Mouse (Mus musculus): Measurements from ENCODE around the gene Nudt13.

- TF ChIP-seq POLR2A (IDR thresholded peaks at IDR 0.05; ENCODE audit: borderline replicate concordance, low read depth, low read length): no peak
- no peak for TF ChIP-seq CTCF (IDR thresholded peaks at IDR 0.05; ENCODE audit: low read depth, low read length)
Observed at GRCm38 (mm10) chr14:20328474-20328873, 34.0 kb downstream of the Nudt13 start.
